Mouse (Mus musculus): Measurements from ENCODE around the gene Mau2. TPM values are rescaled to one million over a fixed set of nuclear protein-coding genes. Genes with fewer than 3 reads are reported as not detected.
"Not testable (repeated sequence)": the region's sequence is repeated elsewhere in the genome, so short reads cannot be mapped to it uniquely, and the experiment has no call there.

The Mau2 gene
- polyA plus RNA-seq, 1 experiment from 2014 or later: 75.8 TPM

- no peak overlapping the region for H3K9ac ChIP-seq (ENCODE audit: low read depth, low read length)
- no peak for ATAC-seq
- H3K4me1 ChIP-seq (ENCODE audit: control insufficient read depth, insufficient read depth, low read length): no peaks in the 10 kb centered on the region
These were observed 37.4 kb downstream of the Mau2 start for GRCm38 (mm10) chr8:70005178-70005577.

GRCm38 (mm10) chr8:70004345-70004744, 38.2 kb downstream of the Mau2 start:
- no peaks in the 10 kb centered on the region for H3K9me3 ChIP-seq (replicated peaks; ENCODE audit: control insufficient read depth, low read length, poor library complexity, severe bottlenecking)
- H3K4me2 ChIP-seq (ENCODE audit: low read length): no peak overlapping the region
- H3K9ac ChIP-seq (ENCODE audit: low read depth, low read length): no peak overlapping the region
- H3K27ac ChIP-seq (ENCODE audit: low read length): no peak overlapping the region
- H3K36me3 ChIP-seq (ENCODE audit: control insufficient read depth, insufficient read depth, low read length): no peaks in the 10 kb centered on the region
- H3K4me3 ChIP-seq (ENCODE audit: low read depth, low read length): no peak overlapping the region
- H3K27me3 ChIP-seq (ENCODE audit: control insufficient read depth, insufficient read depth, low read depth, low read length): no peaks in the 10 kb centered on the region
- no peaks in the 10 kb centered on the region for H3K4me1 ChIP-seq (ENCODE audit: control insufficient read depth, insufficient read depth, low read length)
- no peak for ATAC-seq

More at GRCm38 (mm10) chr8:70005178-70005577, 37.4 kb downstream of the Mau2 start:
- Histone ChIP-seq H3K4me2 (ENCODE audit: low read length) (no peak overlapping the region), H3K27ac (ENCODE audit: low read length) (no peak overlapping the region), H3K27me3 (ENCODE audit: control insufficient read depth, insufficient read depth, low read depth, low read length) (no peaks in the 10 kb centered on the region), H3K9me3 (replicated peaks; ENCODE audit: control insufficient read depth, low read length, poor library complexity, severe bottlenecking) (no peaks in the 10 kb centered on the region), H3K4me3 (ENCODE audit: low read depth, low read length) (no peak overlapping the region), H3K36me3 (ENCODE audit: control insufficient read depth, insufficient read depth, low read length) (no peaks in the 10 kb centered on the region)
- 58% methylated on average over 2 of the region's 2 CpGs for WGBS

GRCm38 (mm10) chr8:70003204-70003657, 39.3 kb downstream of the Mau2 start:
- Histone ChIP-seq H3K9me3 (replicated peaks; ENCODE audit: control insufficient read depth, low read length, poor library complexity, severe bottlenecking) (no peaks in the 10 kb centered on the region), H3K27ac (ENCODE audit: low read length) (no peak overlapping the region), H3K36me3 (ENCODE audit: control insufficient read depth, insufficient read depth, low read length) (no peaks in the 10 kb centered on the region), H3K4me1 (ENCODE audit: control insufficient read depth, insufficient read depth, low read length) (no peaks in the 10 kb centered on the region), H3K4me2 (ENCODE audit: low read length) (no peak overlapping the region), H3K9ac (ENCODE audit: low read depth, low read length) (no peak overlapping the region), H3K4me3 (ENCODE audit: low read depth, low read length) (no peak overlapping the region), H3K27me3 (ENCODE audit: control insufficient read depth, insufficient read depth, low read depth, low read length) (no peaks in the 10 kb centered on the region)
- 46% methylated on average over 4 of the region's 4 CpGs for WGBS
- no peak for ATAC-seq

GRCm38 (mm10) chr8:70001892-70002191, 40.7 kb downstream of the Mau2 start:
- not testable (repeated sequence) for H3K4me2 ChIP-seq (ENCODE audit: low read length); H3K27me3 ChIP-seq (ENCODE audit: control insufficient read depth, insufficient read depth, low read depth, low read length); H3K4me3 ChIP-seq (ENCODE audit: low read depth, low read length); H3K27ac ChIP-seq (ENCODE audit: low read length); H3K4me1 ChIP-seq (ENCODE audit: control insufficient read depth, insufficient read depth, low read length); H3K36me3 ChIP-seq (ENCODE audit: control insufficient read depth, insufficient read depth, low read length); H3K9me3 ChIP-seq (replicated peaks; ENCODE audit: control insufficient read depth, low read length, poor library complexity, severe bottlenecking); ATAC-seq
- 0 out of 2 replicates have a peak overlapping the region, but pooled peaks have one; percentile 15 for H3K9ac ChIP-seq (ENCODE audit: low read depth, low read length)
- 49% methylated on average over 7 of the region's 7 CpGs for WGBS

GRCm38 (mm10) chr8:70001176-70001891, 41.2 kb downstream of the Mau2 start:
- no peaks in the 10 kb centered on the region for H3K27me3 ChIP-seq (ENCODE audit: control insufficient read depth, insufficient read depth, low read depth, low read length)
- H3K4me3 ChIP-seq (ENCODE audit: low read depth, low read length): no peak overlapping the region
- no peaks in the 10 kb centered on the region for H3K9me3 ChIP-seq (replicated peaks; ENCODE audit: control insufficient read depth, low read length, poor library complexity, severe bottlenecking)
- no peak for ATAC-seq
- H3K36me3 ChIP-seq (ENCODE audit: control insufficient read depth, insufficient read depth, low read length): no peaks in the 10 kb centered on the region
- peak overlapping the region; percentile 21 for H3K4me2 ChIP-seq (ENCODE audit: low read length)
- no peak overlapping the region for H3K27ac ChIP-seq (ENCODE audit: low read length)
- H3K4me1 ChIP-seq (ENCODE audit: control insufficient read depth, insufficient read depth, low read length): peaks cover 4% of the 10 kb centered on the region; the same call in 1 of the 2 replicates
- 0 out of 2 replicates have a peak overlapping the region, but pooled peaks have one; percentile 15 for H3K9ac ChIP-seq (ENCODE audit: low read depth, low read length)
- WGBS: 4% methylated on average over 16 of the region's 16 CpGs

GRCm38 (mm10) chr8:70000226-70000625, 42.3 kb downstream of the Mau2 start:
- 90% methylated on average over 2 of the region's 2 CpGs for WGBS
- no peak for ATAC-seq

GRCm38 (mm10) chr8:69999236-69999635, 43.3 kb downstream of the Mau2 start:
- Histone ChIP-seq H3K4me2 (ENCODE audit: low read length) (no peak overlapping the region), H3K4me3 (ENCODE audit: low read depth, low read length) (no peak overlapping the region), H3K36me3 (ENCODE audit: control insufficient read depth, insufficient read depth, low read length) (no peaks in the 10 kb centered on the region), H3K9me3 (replicated peaks; ENCODE audit: control insufficient read depth, low read length, poor library complexity, severe bottlenecking) (no peaks in the 10 kb centered on the region), H3K9ac (ENCODE audit: low read depth, low read length) (no peak overlapping the region), H3K27me3 (ENCODE audit: control insufficient read depth, insufficient read depth, low read depth, low read length) (no peaks in the 10 kb centered on the region), H3K4me1 (ENCODE audit: control insufficient read depth, insufficient read depth, low read length) (peaks cover 12% of the 10 kb centered on the region), H3K27ac (ENCODE audit: low read length) (no peak overlapping the region)
- ATAC-seq: no peak
- 93% methylated on average over 4 of the region's 4 CpGs for WGBS

More at GRCm38 (mm10) chr8:70000226-70000625, 42.3 kb downstream of the Mau2 start:
- Histone ChIP-seq H3K9me3 (replicated peaks; ENCODE audit: control insufficient read depth, low read length, poor library complexity, severe bottlenecking) (no peaks in the 10 kb centered on the region), H3K4me2 (ENCODE audit: low read length) (no peak overlapping the region), H3K9ac (ENCODE audit: low read depth, low read length) (no peak overlapping the region), H3K27ac (ENCODE audit: low read length) (no peak overlapping the region), H3K27me3 (ENCODE audit: control insufficient read depth, insufficient read depth, low read depth, low read length) (no peaks in the 10 kb centered on the region), H3K4me3 (ENCODE audit: low read depth, low read length) (no peak overlapping the region), H3K4me1 (ENCODE audit: control insufficient read depth, insufficient read depth, low read length) (peaks cover 6% of the 10 kb centered on the region), H3K36me3 (ENCODE audit: control insufficient read depth, insufficient read depth, low read length) (no peaks in the 10 kb centered on the region)

- Histone ChIP-seq H3K4me2 (ENCODE audit: low read length) (no peak overlapping the region), H3K4me3 (ENCODE audit: low read depth, low read length) (no peak overlapping the region), H3K9ac (ENCODE audit: low read depth, low read length) (no peak overlapping the region), H3K36me3 (ENCODE audit: control insufficient read depth, insufficient read depth, low read length) (no peaks in the 10 kb centered on the region), H3K27me3 (ENCODE audit: control insufficient read depth, insufficient read depth, low read depth, low read length) (no peaks in the 10 kb centered on the region), H3K9me3 (replicated peaks; ENCODE audit: control insufficient read depth, low read length, poor library complexity, severe bottlenecking) (no peaks in the 10 kb centered on the region), H3K27ac (ENCODE audit: low read length) (no peak overlapping the region), H3K4me1 (ENCODE audit: control insufficient read depth, insufficient read depth, low read length) (peaks cover 12% of the 10 kb centered on the region)
- ATAC-seq: no peak
- 94% methylated on average over 3 of the region's 3 CpGs for WGBS
These were observed 43.8 kb downstream of the Mau2 start for GRCm38 (mm10) chr8:69998706-69999105.

GRCm38 (mm10) chr8:69996589-69997285, 45.8 kb downstream of the Mau2 start:
- H3K4me1 ChIP-seq (ENCODE audit: control insufficient read depth, insufficient read depth, low read length): peaks cover 12% of the 10 kb centered on the region
- H3K9me3 ChIP-seq (replicated peaks; ENCODE audit: control insufficient read depth, low read length, poor library complexity, severe bottlenecking): no peaks in the 10 kb centered on the region
- no peaks in the 10 kb centered on the region for H3K36me3 ChIP-seq (ENCODE audit: control insufficient read depth, insufficient read depth, low read length)
- H3K27me3 ChIP-seq (ENCODE audit: control insufficient read depth, insufficient read depth, low read depth, low read length): no peaks in the 10 kb centered on the region
- H3K4me2 ChIP-seq (ENCODE audit: low read length): peak overlapping the region; percentile 79
- H3K27ac ChIP-seq (ENCODE audit: low read length): peak overlapping the region; percentile 76
- H3K4me3 ChIP-seq (ENCODE audit: low read depth, low read length): peak overlapping the region; percentile 92
- WGBS: 3% methylated on average over 35 of the region's 35 CpGs
- ATAC-seq: no peak
- H3K9ac ChIP-seq (ENCODE audit: low read depth, low read length): peak overlapping the region; percentile 76
